Mouse (Mus musculus): ENCODE data around the gene Phactr1.

- TF ChIP-seq POLR2AphosphoS2 (IDR thresholded peaks at IDR 0.05; ENCODE audit: insufficient read length, low read depth): no peak
- TF ChIP-seq E2F4 (IDR thresholded peaks at IDR 0.05; ENCODE audit: insufficient read depth): no peak
- TF ChIP-seq POLR2A (IDR thresholded peaks at IDR 0.05; ENCODE audit: insufficient read length, low read depth): no peak
These were observed 452.4 kb downstream of the Phactr1 start for GRCm38 (mm10) chr13:43132859-43133258.
